Mouse (Mus musculus) heart, embryonic 15.5 days (tissue): ENCODE measurements around the gene Yars. TPM values are rescaled to one million over a fixed set of nuclear protein-coding genes. Genes with fewer than 3 reads are reported as not detected.

ENCODE experiments used
- ATAC-seq: fragments of 200-750 bp; cut with Nextera tagmentation; replicated peaks from 2 replicates; pipeline ENCODE4 v1.8.0; 2017; ENCODE audit warnings: low read depth, moderate TSS enrichment; ENCODE audit not compliant: insufficient number of reproducible peaks, insufficient read depth, low FRiP score
- H3K27ac ChIP-seq: fragments of 300-500 bp; sonication (generic); 2 replicates; pipeline ENCODE4 v1.5.1; 2015; ENCODE audit warnings: mild to moderate bottlenecking, inconsistent platforms
- H3K27me3 ChIP-seq: fragments of 300-500 bp; sonication (generic); 2 replicates; pipeline ENCODE4 v1.6.1; 2015; ENCODE audit warnings: inconsistent platforms
- H3K36me3 ChIP-seq: fragments of 300-500 bp; sonication (generic); 2 replicates; pipeline ENCODE4 v1.6.1; 2015; ENCODE audit warnings: mild to moderate bottlenecking, inconsistent platforms
- H3K4me1 ChIP-seq: fragments of 300-500 bp; sonication (generic); replicated peaks from 2 replicates; pipeline ENCODE4 v1.6.1; 2015; ENCODE audit warnings: inconsistent platforms
- H3K4me2 ChIP-seq: fragments of 300-500 bp; sonication (generic); 2 replicates; pipeline ENCODE4 v1.6.1; 2015; ENCODE audit warnings: inconsistent platforms, mild to moderate bottlenecking, moderate library complexity
- H3K4me3 ChIP-seq: fragments of 300-500 bp; sonication (generic); 2 replicates; pipeline ENCODE4 v1.5.1; 2015; ENCODE audit warnings: mild to moderate bottlenecking, inconsistent platforms
- H3K9ac ChIP-seq: fragments of 300-500 bp; sonication (generic); 2 replicates; pipeline ENCODE4 v1.6.1; 2015; ENCODE audit warnings: mild to moderate bottlenecking, inconsistent platforms
- H3K9me3 ChIP-seq: fragments of 300-500 bp; sonication (generic); replicated peaks from 2 replicates; pipeline ENCODE4 v1.6.1; 2016; ENCODE audit warnings: inconsistent platforms
- WGBS: fragments of 180-500 bp; shearing (Covaris S2); methylation state at CpG from one replicate; pipeline ENCODE4 v1.1.7; 2015; ENCODE audit warnings: mixed read lengths; 5-methylcytosine and 5-hydroxymethylcytosine counted together
- polyA plus RNA-seq: library from polyadenylated mRNA; unstranded; fragments of >200 nt; fragmentation: Nextera tagmentation; extraction: Ambion mirVana; gene quantifications from 2 replicates; pipeline ENCODE4 v1.2.1, GENCODE M21; 2015

Gene Yars
- polyA plus RNA-seq, 1 experiment from 2014 or later, result 40.8 TPM

DNA sequence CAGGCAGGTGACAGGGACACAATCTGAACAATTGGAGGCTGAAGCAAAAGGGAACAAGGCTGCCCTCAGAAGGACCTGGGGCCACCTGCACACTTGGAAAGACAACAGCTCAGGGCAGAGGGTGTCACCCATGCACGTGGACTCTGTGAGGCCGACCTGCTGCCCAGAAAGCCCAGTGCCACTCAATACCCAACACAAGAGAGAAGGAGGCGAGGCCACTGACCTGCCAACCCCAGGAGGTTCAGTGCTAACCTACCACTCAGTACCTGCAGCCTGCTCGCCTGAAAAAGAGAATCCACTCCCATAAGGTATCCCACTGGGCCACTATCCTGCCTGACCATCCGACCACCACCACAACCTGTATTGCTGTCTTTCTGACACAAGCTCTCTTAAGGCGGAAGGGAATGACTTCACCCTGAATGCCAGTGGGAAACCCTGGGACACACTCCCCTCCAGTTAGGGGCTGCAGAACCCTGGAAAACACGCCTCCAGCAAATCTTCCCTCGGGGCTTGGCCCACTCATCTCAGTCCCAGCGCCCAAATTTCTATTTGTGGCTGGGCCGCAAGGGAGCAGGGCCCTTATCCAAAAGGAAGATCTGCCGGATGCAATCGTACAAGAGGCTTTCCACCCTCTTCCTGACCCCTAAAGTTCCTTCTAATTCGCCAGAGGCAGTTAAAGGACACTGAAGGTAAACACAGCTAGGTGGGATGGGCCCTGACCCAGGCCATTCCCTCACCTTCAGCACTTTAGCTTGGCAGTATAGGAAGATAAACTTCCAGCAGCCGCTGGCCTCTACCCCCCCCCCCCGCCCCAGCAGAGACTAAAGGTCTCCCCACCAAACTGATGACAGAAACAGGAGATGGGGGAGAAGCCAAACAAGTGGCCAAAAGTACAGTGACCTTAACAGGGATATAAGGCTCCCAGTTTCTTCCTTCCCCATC lies 57.1 kb downstream of the Yars start:
- peak overlapping the region; percentile 98 for H3K4me2 ChIP-seq
- no peaks in the 10 kb centered on the region for H3K36me3 ChIP-seq
- H3K27ac ChIP-seq, result no peak overlapping the region
- peak overlapping the region; percentile 64; the same call in 1 of the 2 replicates for H3K4me3 ChIP-seq
- ATAC-seq, result no peak
- peaks cover 42% of the 10 kb centered on the region for H3K4me1 ChIP-seq
- H3K9me3 ChIP-seq, result no peaks in the 10 kb centered on the region
- no peak overlapping the region for H3K9ac ChIP-seq
- 41% methylated on average over 15 of the region's 15 CpGs for WGBS
- H3K27me3 ChIP-seq, result peaks cover 84% of the 10 kb centered on the region

DNA sequence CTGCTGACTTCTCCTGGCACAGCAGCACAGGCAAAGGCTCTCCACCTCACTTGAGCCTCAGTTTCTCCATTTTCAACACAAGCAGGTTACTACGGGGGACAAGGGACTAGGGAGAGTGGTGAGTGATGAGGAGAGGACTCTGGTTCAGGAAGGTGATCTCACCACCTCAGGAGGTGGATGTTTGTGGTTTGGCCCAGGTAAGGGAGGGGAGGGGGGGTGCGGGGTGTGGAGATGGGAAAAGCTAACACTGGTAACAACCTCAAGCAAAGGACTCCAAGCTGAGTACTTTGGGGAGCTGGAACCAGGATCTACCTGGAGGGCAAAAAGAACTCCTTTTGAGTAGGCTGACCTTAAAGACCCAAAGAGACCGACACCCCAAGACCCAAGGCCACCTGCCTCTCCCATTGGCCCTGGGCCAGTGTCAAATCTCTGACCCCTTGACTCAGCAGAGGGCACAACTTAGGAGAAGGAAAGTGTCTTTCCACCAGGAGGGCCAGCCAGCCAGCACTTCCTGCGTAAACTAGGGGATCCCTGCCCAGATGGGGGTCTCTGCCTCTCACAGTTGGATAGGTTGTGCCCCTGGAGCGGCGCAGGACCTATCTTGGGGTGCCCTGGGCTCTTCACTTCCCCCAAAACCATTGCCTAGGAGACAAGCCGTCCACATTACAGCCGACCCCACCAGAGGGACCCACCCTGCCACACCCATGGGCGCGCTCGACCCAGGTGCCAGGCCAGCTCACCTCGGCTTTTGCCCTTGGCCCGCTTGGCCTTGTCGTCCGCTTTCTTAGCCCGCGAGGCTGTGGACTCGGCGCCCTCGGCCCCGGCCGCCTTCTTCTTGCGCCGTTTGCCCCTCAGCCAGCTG lies 58.1 kb downstream of the Yars start:
- Histone ChIP-seq H3K4me3 (peak overlapping the region; percentile 64), H3K36me3 (no peaks in the 10 kb centered on the region), H3K27me3 (peaks cover 86% of the 10 kb centered on the region), H3K27ac (no peak overlapping the region), H3K9ac (peak overlapping the region; percentile 67), H3K9me3 (no peaks in the 10 kb centered on the region), H3K4me1 (peaks cover 35% of the 10 kb centered on the region), H3K4me2 (peak overlapping the region; percentile 98)
- no peak for ATAC-seq
- 11% methylated on average over 24 of the region's 24 CpGs for WGBS

DNA sequence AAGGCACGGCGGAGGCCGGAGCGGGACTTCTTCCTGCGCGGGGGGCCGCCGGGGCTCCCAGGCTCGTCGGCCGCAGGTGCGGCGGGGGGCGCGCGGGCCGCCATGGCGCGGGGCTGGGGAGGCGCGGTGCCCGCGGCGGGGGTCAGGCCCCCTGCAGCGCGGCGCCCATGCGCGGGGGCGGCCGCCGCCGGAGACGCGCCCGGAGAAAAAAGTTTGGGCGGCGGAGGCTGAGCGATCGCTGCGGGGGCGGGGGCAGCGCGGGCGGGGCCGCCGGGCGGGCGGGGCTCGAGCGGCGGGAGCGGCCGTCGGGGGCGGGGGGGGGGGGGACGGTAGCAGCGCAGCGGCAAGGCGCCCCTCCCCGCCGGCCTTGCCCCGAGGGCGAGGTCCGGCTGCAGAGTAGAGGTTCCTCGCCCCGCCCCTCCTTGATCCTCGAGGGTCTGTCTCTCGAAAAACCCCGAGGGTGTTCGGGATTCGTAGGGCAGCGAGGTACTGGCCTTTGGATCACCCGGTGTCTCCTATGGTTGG lies 58.7 kb downstream of the Yars start:
- peak overlapping the region; percentile 67 for H3K9ac ChIP-seq
- ATAC-seq, result no peak
- H3K4me2 ChIP-seq, result peak overlapping the region; percentile 98
- H3K27me3 ChIP-seq, result peaks cover 82% of the 10 kb centered on the region
- no peaks in the 10 kb centered on the region for H3K36me3 ChIP-seq
- H3K27ac ChIP-seq, result no peak overlapping the region
- under 1% methylated on average over 58 of the region's 74 CpGs for WGBS
- H3K4me3 ChIP-seq, result peak overlapping the region; percentile 64
- H3K9me3 ChIP-seq, result no peaks in the 10 kb centered on the region
- H3K4me1 ChIP-seq, result peaks cover 34% of the 10 kb centered on the region

DNA sequence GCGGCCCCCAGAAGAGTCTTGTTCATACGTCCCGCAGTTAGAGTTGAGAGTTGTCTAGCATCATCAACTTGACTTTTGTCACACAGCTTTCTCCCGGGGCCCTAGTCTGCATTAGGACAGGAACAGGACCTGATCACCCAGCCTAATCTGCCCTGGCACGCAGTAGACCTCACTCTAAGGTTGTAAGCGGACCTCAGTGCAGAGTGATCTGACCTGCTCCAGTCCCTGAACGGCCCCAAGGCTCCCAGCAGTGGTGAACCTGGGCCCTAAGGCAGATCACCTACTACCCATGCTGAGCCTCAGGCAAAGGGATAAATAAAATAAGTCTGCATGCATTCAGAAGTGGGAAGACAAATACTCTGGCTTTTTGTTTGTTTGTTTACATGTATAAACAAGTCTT lies 59.7 kb downstream of the Yars start:
- Histone ChIP-seq H3K27ac (no peak overlapping the region), H3K36me3 (no peaks in the 10 kb centered on the region), H3K27me3 (peaks cover 80% of the 10 kb centered on the region), H3K4me3 (0 out of 2 replicates have a peak overlapping the region, but pooled peaks have one; percentile 2), H3K4me2 (no peak overlapping the region), H3K9ac (no peak overlapping the region), H3K9me3 (no peaks in the 10 kb centered on the region), H3K4me1 (peaks cover 34% of the 10 kb centered on the region)
- WGBS, result 42% methylated on average over 7 of the region's 7 CpGs
- no peak for ATAC-seq

DNA sequence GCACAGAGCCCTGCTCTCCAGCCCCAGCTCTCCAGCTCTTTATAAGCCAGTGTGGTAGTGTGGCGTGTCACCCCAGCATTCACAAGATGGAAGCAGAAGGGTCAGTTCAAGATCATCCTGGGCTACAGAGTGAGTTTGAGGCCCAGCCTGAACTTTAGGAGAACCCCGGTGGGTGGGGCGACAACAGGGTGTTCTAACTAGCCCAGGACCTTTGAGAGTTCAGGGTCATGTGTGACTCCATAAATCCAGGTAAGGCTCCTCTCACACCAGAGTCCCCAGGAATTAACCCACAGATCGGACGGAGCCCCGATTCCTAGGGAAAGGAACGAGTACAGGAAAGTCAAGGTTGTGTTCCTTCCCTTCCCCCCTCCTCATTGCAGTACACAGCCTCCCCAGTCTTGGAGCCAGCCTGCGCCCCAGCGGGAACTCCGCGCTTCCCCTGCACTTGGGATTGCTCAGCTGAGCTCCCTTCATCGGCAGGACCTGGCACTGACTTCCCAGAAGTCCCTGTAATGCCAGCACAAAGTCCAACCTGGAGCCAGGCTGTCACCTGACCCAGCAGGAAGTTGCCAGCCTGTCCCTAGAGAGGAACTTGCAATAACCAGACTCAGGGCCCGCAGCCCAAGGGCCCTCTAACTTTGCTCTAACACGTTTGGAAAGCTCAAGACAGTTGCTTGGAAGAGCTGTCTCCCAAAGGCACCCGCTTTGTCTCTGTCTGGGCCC lies 61.4 kb downstream of the Yars start:
- Histone ChIP-seq H3K9me3 (no peaks in the 10 kb centered on the region), H3K4me1 (peaks cover 26% of the 10 kb centered on the region), H3K36me3 (no peaks in the 10 kb centered on the region), H3K9ac (peak overlapping the region; percentile 8; the same call in 1 of the 2 replicates), H3K27me3 (peaks cover 66% of the 10 kb centered on the region), H3K27ac (no peak overlapping the region), H3K4me2 (peak overlapping the region; percentile 47), H3K4me3 (peak overlapping the region; percentile 8; the same call in 1 of the 2 replicates)
- 34% methylated on average over 15 of the region's 15 CpGs for WGBS
- peak; percentile 12; the same call in 1 of the 2 replicates for ATAC-seq

DNA sequence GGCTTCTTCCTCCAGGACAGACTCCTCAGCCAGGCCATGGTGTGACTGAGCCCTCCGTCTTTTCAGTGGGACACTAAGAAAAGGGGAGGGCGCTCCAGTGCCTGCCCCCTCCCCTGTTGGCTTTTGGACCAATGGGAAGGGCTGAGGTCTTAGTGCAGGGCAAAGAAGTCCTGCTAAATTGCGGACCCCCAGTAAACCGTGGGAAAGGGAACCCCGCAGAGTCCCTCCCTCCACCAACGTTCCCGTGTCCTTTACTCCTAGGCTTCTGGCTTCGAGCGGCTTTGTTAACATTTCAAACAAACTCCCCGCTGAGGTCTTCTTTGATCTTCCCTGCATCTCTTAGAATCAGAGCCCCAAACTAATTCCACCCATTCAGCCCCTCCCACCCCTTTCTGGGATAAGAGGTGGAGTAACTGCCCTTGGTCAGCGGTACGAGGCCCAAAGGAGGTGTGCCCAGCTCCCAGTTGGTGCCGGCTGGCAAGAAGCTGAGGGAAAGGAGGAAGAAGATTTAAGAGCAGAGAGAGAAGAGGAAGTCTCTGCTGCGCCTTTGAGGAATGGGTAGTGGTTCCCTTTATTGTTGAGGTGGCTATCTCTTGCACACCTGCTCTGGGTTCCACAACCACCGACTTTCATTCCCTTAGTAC lies 62.0 kb downstream of the Yars start:
- no peak for ATAC-seq
- whole genome bisulfite sequencing, result 16% methylated on average over 15 of the region's 15 CpGs
- H3K27ac ChIP-seq, result no peak overlapping the region
- H3K4me2 ChIP-seq, result peak overlapping the region; percentile 47
- peaks cover 33% of the 10 kb centered on the region for H3K4me1 ChIP-seq
- H3K4me3 ChIP-seq, result peak overlapping the region; percentile 8; the same call in 1 of the 2 replicates
- H3K9ac ChIP-seq, result peak overlapping the region; percentile 8; the same call in 1 of the 2 replicates
- peaks cover 59% of the 10 kb centered on the region for H3K27me3 ChIP-seq
- H3K36me3 ChIP-seq, result no peaks in the 10 kb centered on the region
- no peaks in the 10 kb centered on the region for H3K9me3 ChIP-seq

DNA sequence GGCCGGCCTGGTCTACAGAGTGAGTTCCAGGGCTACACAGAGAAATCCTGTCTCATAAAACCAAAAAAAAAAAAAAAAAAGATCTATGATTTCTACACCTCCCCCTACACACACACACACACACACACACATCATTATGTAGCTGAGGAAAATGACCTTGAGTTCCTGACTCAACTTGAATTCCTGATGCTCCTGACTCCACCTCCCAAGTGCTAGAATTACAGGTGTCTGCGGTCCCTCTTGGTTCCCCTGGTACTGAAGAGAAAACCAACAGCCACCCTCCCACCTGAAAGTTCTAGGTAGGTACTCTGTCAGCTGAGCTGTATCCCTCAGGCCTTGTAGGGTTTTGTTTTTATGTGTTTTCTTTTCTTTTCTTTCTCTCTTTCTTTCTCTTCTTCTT lies 62.9 kb downstream of the Yars start:
- 73% methylated on average over 2 of the region's 2 CpGs for WGBS
- Histone ChIP-seq H3K4me1 (peaks cover 37% of the 10 kb centered on the region), H3K27ac (no peak overlapping the region), H3K36me3 (no peaks in the 10 kb centered on the region), H3K27me3 (peaks cover 50% of the 10 kb centered on the region), H3K4me2 (no peak overlapping the region), H3K9ac (no peak overlapping the region), H3K4me3 (no peak overlapping the region), H3K9me3 (no peaks in the 10 kb centered on the region)
- ATAC-seq, result no peak

DNA sequence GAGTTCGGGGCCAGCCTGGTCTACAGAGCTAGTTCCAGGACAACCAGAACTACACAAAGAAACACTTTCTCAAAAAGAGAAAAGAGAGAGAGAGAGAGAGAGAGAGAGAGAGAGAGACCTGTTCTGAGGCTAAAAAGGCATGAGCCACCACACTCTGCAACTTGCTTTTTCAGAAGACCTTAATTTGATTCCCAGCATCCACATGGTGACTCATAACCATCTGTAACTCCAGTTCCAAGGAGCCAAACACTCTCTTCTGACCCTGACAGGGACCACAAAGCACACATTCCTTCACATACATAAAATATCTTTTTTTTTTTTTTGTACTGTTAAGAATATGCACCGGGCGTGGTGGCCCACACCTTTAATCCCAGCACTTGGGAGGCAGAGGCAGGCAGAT lies 65.0 kb downstream of the Yars start:
- no peak overlapping the region for H3K4me2 ChIP-seq
- no peaks in the 10 kb centered on the region for H3K36me3 ChIP-seq
- no peak overlapping the region for H3K4me3 ChIP-seq
- no peak for ATAC-seq
- no peaks in the 10 kb centered on the region for H3K9me3 ChIP-seq
- no peak overlapping the region for H3K9ac ChIP-seq
- peaks cover 32% of the 10 kb centered on the region for H3K27me3 ChIP-seq
- H3K27ac ChIP-seq, result no peak overlapping the region
- peaks cover 24% of the 10 kb centered on the region for H3K4me1 ChIP-seq
- 94% methylated on average over 3 of the region's 3 CpGs for WGBS

DNA sequence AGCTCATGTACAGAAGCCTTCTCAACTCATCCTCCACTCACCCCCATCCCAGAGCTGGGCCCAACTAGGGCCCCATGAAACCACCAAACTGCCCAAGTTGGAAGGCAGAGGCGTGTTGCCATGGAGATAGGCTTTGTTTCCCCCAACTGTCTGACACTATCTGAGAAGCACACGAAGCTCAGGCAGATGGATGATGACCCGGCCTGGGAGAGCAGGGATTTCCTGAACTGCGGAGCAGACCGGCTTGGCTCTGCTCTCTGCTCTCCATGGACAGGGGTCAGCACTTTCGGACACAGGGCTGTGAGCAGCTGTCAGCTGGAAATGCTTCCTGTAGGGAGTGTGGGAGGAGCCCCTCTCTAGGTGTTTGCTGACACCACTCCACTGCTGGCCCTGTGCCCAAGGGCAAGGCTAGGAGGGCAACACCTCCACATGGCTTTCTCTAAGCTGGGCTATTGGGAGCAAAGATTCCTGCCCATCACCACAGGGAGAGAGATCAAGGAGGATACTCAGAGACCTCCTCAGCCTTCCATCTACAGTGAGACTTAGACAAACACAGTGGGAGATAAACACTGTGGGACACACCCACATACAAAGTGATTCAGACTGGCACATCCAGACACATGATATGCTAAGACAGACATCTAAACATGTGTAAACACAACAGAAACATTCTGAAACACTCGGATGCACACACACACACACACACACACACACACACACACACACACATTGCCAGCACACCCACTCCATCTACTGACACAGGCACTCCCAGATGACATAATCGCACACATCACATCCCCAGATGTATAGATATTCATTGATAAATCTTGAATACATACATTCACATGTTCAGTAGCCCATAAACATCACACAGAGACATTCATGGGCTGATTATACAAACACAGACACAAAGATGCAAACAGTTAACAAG lies 67.2 kb downstream of the Yars start:
- H3K4me2 ChIP-seq, result peak overlapping the region; percentile 39
- no peaks in the 10 kb centered on the region for H3K36me3 ChIP-seq
- H3K9ac ChIP-seq, result no peak overlapping the region
- peaks cover 14% of the 10 kb centered on the region for H3K4me1 ChIP-seq
- H3K4me3 ChIP-seq, result no peak overlapping the region
- H3K27me3 ChIP-seq, result peaks cover 22% of the 10 kb centered on the region
- 20% methylated on average over 8 of the region's 8 CpGs for WGBS
- peak overlapping the region; percentile 48 for H3K27ac ChIP-seq
- no peaks in the 10 kb centered on the region for H3K9me3 ChIP-seq
- peak; percentile 80 for ATAC-seq
